Mouse (Mus musculus) heart, adult 8-10 months (tissue): ENCODE measurements around the gene Sec31a. TPM values are rescaled to one million over a fixed set of nuclear protein-coding genes. Genes with fewer than 3 reads are reported as not detected.

Experiments used
- total RNA-seq, 4 experiments: library from RNA; stranded (reverse); gene quantifications; 2 replicates each; pipeline ENCODE4 v1.2.4; 2022

Gene Sec31a
- total RNA-seq, 4 experiments from 2014 or later, result 97.9 to 108 (median 104) TPM

Other genes with a start within 250 kb of the Sec31a start
- gene Lin54, start 84.4 kb upstream of the Sec31a start, total RNA-seq, result 10 to 100 TPM in 1 of 4 experiments, 1 to 10 TPM in 3; 7.3 to 10.3 (median 7.6) TPM
- gene Cops4, start 102.1 kb upstream of the Sec31a start, total RNA-seq, result 10 to 100 TPM; 82.5 to 94.0 (median 93.0) TPM
- gene Plac8, start 156.0 kb upstream of the Sec31a start, total RNA-seq, result 1 to 10 TPM in 3 of 4 experiments, under 1 TPM in 1; 0.50 to 2.1 (median 1.1) TPM